Mouse (Mus musculus) MN1 (cell line): Measurements from ENCODE around the gene Lypd6.

Experiments used
- DNase-seq: peaks from one replicate; pipeline ENCODE4 v3.0.0-alpha.2; 2016; ENCODE audit warnings: low spot score

Gene Lypd6

GRCm38 (mm10) chr2:50173730-50174528, 107.7 kb downstream of the Lypd6 start:
- DNase-seq = no peak

DNA sequence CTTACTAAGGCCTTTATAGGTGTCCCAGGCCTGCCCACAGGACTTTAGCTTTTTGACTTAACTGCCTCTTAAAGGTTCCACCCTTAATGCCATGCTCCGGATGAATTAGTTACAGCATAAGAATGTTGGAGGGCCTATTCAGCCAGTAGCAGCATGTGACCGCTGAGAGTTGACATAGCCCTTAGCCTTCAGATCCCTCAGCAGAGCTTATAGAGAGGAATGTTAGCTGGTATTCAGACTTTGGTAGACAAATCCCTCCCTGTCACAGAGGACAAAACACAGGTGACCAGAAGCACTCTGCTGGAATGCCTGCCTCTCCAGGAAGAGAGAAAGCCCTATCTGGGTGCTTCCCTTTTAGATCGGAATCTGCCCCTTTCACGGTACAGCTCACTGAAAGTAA, 109.5 kb downstream of the Lypd6 start:
- no peak for DNase-seq

DNA sequence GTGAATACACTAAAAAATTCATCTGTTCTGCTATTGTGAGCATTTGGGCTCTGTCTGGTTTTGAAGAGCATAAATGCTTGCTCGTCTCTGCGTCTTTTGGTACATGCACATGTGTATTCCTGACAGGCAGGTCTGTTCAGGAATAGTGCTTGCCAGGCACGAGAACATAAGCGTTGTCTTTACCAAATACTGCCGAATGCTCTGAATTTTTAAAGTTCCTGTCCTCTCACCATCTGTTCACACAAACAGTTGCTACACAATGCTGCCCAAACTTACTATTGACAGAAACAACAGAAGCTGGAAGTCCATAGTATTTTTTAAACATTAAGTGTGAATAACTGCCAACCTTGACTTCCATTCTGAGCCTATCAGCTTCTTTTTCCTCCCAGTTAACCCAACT, 112.9 kb downstream of the Lypd6 start:
- no peak for DNase-seq

DNA sequence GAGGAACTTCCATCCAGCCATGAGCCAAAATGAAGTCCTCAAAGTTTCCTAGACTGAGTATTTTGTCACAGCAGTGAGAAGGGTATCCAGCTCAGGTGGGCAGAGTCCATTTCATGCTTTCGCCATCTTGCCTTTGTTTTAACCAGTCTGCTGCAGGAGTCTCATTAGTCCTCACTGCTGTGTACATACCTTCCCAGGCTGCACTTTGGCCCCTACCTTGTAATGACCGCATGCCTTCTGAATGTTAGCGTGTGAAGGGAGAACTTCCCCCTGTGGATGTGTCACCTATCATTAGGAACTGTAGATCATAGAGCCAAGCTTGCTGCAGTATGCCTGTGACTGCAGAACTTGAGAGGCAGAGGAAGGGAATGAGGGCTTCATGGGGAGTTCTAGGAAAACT, 114.2 kb downstream of the Lypd6 start:
- DNase-seq = no peak

DNA sequence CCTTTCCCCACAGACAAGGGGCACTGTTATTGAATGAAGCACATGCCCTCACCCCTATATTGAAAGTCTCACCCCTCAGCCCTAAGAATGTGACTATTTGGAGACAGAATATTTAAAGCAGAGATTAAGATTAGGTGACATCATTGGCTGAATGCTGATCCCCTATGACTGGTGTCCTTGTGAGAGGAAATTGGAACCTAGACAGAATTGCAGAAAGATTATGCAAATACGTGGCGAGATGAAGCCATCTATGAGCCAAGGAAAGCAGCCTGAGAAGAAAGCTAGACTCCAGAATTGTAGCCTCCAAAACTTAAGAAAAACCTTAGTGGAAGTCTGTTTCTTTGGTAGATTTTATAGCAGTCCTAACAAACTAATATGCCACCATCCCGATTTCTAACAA, 115.1 kb downstream of the Lypd6 start:
- DNase-seq = no peak

- DNase-seq = no peak
Observed at GRCm38 (mm10) chr2:50186711-50187405, 120.6 kb downstream of the Lypd6 start.

GRCm38 (mm10) chr2:50188856-50189255, 122.6 kb downstream of the Lypd6 start:
- no peak for DNase-seq

DNA sequence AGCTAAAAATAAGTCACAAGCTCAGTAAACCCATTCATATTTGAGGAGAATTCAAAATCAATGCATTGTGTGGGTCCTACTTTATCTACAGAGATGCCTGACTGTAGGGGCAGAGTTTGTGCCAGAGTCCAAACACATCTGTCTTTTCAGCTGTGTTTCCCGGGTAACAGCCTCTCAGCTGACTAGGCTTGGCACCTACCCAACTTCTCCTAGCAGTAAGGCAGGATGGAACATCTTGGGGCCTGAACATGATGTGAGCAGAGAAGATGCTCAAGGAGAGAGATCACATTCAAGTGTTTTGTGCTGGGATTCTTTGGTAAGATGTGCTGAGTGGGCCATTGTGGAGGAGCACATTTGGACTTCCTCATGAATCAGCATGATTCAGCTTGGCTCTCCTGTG, 130.5 kb downstream of the Lypd6 start:
- DNase-seq = no peak

- DNase-seq = no peak
Observed at GRCm38 (mm10) chr2:50197801-50198200, 131.6 kb downstream of the Lypd6 start.

GRCm38 (mm10) chr2:50200541-50200940, 134.3 kb downstream of the Lypd6 start:
- DNase-seq = no peak

DNA sequence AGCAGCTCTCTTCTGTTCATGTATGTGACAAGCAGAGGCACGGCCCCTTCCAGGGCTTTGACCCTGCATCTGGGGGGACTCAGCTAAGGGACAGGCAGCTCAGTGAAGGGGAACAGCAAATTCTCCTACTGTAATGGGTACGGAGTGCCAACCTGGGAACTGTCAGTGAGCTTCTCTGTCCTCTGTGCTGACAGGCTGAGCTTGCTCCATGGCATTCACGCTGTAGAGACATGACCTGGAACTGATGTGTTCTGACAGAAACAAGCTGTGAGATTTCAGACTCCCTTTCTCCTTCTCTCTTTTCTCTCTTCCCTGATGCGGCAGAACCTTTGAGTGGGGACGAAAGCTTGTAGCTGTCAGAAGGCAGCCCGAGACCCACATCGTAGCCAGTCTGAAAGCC, 154.3 kb downstream of the Lypd6 start:
- DNase-seq = no peak

DNA sequence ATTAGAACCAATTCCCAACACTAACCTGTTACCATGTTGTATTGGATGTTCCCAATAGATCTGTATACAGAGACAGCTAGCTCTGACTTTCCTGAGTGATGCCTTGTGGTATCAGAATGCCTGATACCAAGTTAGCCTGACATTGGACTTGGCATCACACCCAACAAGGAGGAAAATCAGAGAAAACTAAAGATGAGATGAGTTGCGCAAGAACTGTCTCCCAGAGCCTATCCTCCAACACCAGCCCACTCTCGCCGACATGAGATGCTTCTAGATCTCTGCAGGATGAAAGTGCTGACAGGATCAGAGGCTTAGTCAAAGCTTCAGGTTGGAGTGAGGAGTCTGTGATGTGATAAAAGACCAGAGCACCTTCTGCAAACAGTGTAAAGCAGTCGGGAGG, 158.8 kb downstream of the Lypd6 start:
- no peak for DNase-seq

GRCm38 (mm10) chr2:50233491-50233890, 167.3 kb downstream of the Lypd6 start:
- no peak for DNase-seq
